Mouse (Mus musculus): ENCODE results near the gene Pdzd8. TPM values are rescaled to one million over a fixed set of nuclear protein-coding genes. Genes with fewer than 3 reads are reported as not detected.

The Pdzd8 gene
- polyA plus RNA-seq, 1 experiment from 2014 or later = 16.7 TPM

DNA sequence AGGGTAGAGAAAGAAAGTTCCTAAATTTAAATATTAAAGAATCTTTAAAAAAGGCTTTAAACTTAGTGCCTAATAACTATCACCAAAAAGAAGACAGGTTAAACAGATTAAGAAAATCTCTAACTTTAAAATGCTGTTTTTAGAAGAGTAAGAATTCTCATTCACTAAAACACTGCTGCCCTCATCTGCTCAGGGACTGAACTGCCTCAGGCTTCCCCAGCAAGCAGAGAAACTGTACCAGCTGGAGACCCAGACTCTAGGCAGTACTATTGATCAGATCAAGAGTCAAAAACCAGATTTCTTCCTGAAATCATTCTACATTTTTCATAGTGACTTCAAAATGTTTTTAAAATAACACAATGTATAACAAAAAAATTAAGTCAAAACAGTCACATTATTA lies 29.0 kb downstream of the Pdzd8 start:
- no peaks in the 10 kb centered on the region for H3K9me3 ChIP-seq (replicated peaks)
- no peaks in the 10 kb centered on the region for H3K4me1 ChIP-seq
- no peak overlapping the region for H3K4me3 ChIP-seq
- H3K4me2 ChIP-seq (replicated peaks) = no peak overlapping the region
- H3K27me3 ChIP-seq = no peaks in the 10 kb centered on the region
- no peak for ATAC-seq (ENCODE audit: low FRiP score)
- no peak overlapping the region for H3K27ac ChIP-seq
- no peaks in the 10 kb centered on the region for H3K36me3 ChIP-seq
- no peak overlapping the region for H3K9ac ChIP-seq

DNA sequence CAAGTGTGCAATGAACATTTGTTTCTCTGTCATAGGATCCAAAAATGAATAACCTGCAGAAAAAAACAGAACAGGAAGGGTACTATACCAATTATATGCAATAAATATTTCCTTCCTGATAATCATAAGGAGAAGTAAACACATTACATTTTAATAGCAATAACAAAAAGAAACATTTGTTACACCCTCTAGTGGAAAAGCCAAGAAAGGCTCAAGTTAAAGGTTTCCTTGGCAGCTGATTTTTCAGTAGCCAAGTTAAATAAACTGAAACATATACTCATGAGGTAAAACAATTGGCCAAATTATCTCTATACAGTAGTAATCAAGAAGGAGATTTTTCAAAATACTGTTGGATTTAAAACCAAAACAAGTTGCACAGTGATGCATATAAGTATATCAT lies 30.3 kb downstream of the Pdzd8 start:
- Histone ChIP-seq H3K27ac (no peak overlapping the region), H3K4me2 (replicated peaks) (no peak overlapping the region), H3K36me3 (no peaks in the 10 kb centered on the region), H3K9ac (no peak overlapping the region), H3K4me1 (no peaks in the 10 kb centered on the region), H3K9me3 (replicated peaks) (no peaks in the 10 kb centered on the region), H3K4me3 (no peak overlapping the region), H3K27me3 (no peaks in the 10 kb centered on the region)
- no peak for ATAC-seq (ENCODE audit: low FRiP score)

DNA sequence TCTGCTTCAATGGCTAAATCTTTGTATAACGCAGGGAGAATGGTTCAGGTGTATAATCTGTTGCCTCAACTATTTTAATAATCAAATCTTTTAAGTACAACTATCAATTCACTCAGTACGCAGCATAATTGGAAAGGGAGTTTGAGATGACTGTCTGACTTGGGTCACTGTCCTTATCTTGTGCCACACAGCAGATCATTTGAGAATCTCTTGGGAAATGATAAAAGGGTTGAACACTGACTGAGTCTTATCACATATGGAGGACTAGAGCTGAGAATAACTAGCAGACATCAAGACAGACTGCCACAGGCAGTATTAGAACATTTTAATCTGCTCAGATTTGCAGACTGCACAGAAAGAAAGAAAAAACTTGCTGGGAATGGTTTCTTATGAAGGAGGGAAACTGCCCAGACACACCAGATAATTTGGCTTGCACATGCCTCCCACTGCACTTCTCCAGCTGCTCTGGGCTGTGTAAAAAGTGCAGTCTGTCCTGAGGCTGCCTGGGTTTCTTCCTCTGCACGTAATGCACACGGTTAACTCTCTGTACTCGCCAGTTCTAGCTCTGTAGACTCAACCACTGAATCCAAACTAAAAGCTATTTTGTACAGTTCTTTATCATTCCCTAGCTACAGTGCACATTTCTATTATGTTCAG lies 53.3 kb downstream of the Pdzd8 start:
- Histone ChIP-seq H3K4me3 (no peak overlapping the region), H3K27ac (no peak overlapping the region), H3K27me3 (no peaks in the 10 kb centered on the region), H3K4me2 (replicated peaks) (no peak overlapping the region), H3K36me3 (no peaks in the 10 kb centered on the region), H3K4me1 (no peaks in the 10 kb centered on the region), H3K9ac (no peak overlapping the region), H3K9me3 (replicated peaks) (no peaks in the 10 kb centered on the region)
- ATAC-seq (ENCODE audit: low FRiP score) = no peak
- 91% methylated on average over 5 of the region's 5 CpGs for WGBS

DNA sequence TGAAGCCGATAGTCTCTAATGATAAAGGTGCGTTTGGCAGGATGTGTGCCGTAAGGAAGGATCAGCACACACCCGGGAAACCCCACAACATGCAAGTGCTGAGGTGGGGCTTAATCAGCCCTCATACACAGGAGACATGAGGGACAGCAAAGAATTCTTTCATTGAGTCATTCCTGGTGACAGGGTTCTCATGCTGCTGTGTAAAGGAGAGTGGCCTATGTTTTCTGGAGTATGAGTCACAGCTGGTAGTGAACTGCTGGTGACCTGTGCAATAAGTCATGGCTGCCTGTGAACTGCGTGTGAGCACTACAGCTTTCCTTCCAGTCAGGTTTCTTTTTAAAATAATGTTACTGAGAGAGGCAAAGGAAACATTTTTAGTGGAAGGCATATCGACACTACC lies 55.8 kb downstream of the Pdzd8 start:
- H3K27me3 ChIP-seq = no peaks in the 10 kb centered on the region
- ATAC-seq (ENCODE audit: low FRiP score) = no peak
- 90% methylated on average over 6 of the region's 6 CpGs for WGBS
- no peaks in the 10 kb centered on the region for H3K36me3 ChIP-seq
- H3K9me3 ChIP-seq (replicated peaks) = no peaks in the 10 kb centered on the region
- no peak overlapping the region for H3K9ac ChIP-seq
- H3K27ac ChIP-seq = no peak overlapping the region
- H3K4me3 ChIP-seq = no peak overlapping the region
- no peaks in the 10 kb centered on the region for H3K4me1 ChIP-seq
- no peak overlapping the region for H3K4me2 ChIP-seq (replicated peaks)

DNA sequence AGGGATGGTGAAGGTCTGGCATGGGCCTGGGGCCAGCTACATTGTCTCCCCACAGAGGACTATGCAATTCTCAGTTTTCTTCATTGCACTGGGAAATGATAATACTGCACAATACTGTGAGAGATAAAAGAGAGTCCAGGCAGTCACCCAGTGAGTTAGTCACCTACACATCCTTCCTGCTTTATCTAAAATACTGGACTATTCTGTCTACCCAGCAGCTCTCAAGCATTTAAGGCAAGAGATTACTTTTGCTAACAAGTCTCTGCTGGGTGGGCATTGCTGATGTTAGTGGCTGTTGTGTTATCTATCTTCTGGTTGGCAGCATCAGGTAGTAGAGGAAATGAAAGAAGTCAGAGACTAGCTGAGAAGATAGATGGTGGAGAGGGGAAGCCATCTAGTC lies 56.5 kb downstream of the Pdzd8 start:
- H3K9ac ChIP-seq = no peak overlapping the region
- ATAC-seq (ENCODE audit: low FRiP score) = no peak
- H3K27me3 ChIP-seq = no peaks in the 10 kb centered on the region
- no peaks in the 10 kb centered on the region for H3K4me1 ChIP-seq
- no peak overlapping the region for H3K4me2 ChIP-seq (replicated peaks)
- H3K36me3 ChIP-seq = no peaks in the 10 kb centered on the region
- no peak overlapping the region for H3K27ac ChIP-seq
- no peak overlapping the region for H3K4me3 ChIP-seq
- H3K9me3 ChIP-seq (replicated peaks) = no peaks in the 10 kb centered on the region

DNA sequence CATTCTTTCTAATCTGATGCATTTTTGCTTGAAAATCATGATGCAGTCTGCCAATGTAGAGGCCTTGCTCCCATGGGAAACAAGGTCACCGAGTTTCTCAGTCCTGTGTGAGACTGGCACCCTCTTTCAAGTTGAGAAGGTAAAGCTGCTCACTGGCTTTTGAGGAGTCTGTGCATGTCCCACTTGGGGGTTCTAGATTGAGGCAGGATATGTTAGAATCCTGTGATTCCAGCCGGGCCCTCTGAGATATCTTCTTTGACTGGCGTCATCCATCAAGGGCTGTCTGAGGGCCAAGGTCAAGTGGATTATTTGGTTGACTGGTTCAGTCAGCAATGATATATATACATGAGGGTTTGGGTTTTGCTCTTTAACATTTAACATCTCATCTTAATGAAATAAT lies 63.6 kb downstream of the Pdzd8 start:
- ATAC-seq (ENCODE audit: low FRiP score) = no peak
- no peaks in the 10 kb centered on the region; the same call in 1 of the 2 replicates for H3K4me1 ChIP-seq
- 74% methylated on average over 3 of the region's 3 CpGs for WGBS

DNA sequence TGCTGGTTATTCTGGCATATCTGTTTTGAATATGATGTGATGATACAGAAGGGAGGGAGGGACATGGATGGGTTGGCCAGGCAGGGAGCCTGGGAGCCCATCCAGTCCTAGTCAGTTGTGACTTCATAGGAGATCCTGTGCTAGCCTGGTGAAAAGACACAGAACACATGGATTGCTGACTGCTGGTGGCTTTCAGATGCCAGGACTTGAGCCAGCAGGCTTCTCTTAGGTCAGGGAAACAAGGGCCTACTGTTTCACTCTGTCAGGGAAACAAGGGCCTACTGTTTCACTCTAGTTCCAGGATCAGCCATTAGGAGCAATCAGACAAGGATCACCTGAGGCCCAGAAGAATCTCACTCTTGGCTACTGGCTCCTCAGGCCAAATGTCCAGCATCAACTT lies 64.7 kb downstream of the Pdzd8 start:
- Histone ChIP-seq H3K27me3 (no peaks in the 10 kb centered on the region), H3K9me3 (replicated peaks) (no peaks in the 10 kb centered on the region), H3K27ac (no peak overlapping the region), H3K4me1 (peaks cover 5% of the 10 kb centered on the region; the same call in 1 of the 2 replicates), H3K4me3 (no peak overlapping the region), H3K4me2 (replicated peaks) (no peak overlapping the region), H3K36me3 (no peaks in the 10 kb centered on the region), H3K9ac (no peak overlapping the region)
- ATAC-seq (ENCODE audit: low FRiP score) = no peak

More for the DNA sequence above, 63.6 kb downstream of the Pdzd8 start:
- Histone ChIP-seq H3K9ac (no peak overlapping the region), H3K4me3 (no peak overlapping the region), H3K4me2 (replicated peaks) (no peak overlapping the region), H3K27ac (no peak overlapping the region), H3K36me3 (no peaks in the 10 kb centered on the region), H3K9me3 (replicated peaks) (no peaks in the 10 kb centered on the region), H3K27me3 (no peaks in the 10 kb centered on the region)

DNA sequence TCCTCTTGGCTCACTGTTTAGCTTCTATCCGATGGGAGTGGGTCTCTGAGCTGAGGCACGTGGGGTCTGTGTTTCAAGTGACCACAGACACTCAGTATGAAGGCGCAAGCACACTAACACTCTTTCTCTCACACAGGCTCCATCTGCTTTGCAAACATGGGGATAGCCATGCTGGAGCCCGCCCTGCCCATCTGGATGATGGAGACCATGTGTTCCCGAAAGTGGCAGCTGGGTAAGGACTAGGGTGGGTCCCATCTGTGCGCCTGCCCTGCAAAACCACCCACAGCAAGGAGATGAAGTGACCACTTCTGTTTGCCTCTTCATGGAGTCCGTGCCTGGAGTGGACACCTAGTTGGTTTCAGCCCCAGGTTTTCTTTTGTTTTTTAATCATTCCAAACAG lies 69.2 kb downstream of the Pdzd8 start:
- ATAC-seq (ENCODE audit: low FRiP score) = no peak

DNA sequence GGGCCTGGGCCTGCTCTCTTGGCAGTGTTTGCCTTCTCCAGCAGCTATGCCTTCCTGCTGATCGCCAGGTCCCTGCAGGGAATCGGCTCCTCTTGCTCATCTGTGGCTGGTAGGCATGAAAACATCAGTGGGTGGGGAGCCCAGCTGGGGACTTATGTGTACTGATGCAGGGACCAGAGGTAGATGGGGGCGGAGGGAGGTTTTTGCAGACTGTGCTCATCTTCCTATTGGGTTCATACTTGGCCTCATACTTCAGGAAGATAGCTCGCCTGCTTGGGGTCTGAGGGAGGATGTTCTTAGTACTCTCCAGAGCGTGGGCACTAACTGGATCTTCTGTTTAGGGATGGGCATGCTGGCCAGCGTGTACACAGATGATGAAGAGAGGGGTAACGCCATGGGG lies 72.4 kb downstream of the Pdzd8 start:
- H3K27ac ChIP-seq = no peak overlapping the region
- ATAC-seq (ENCODE audit: low FRiP score) = no peak
- H3K4me1 ChIP-seq = peaks cover 5% of the 10 kb centered on the region; the same call in 1 of the 2 replicates
- no peak overlapping the region for H3K9ac ChIP-seq
- H3K4me2 ChIP-seq (replicated peaks) = no peak overlapping the region
- 89% methylated on average over 7 of the region's 7 CpGs for WGBS
- no peaks in the 10 kb centered on the region for H3K36me3 ChIP-seq
- no peak overlapping the region for H3K4me3 ChIP-seq
- no peaks in the 10 kb centered on the region for H3K27me3 ChIP-seq
- H3K9me3 ChIP-seq (replicated peaks) = no peaks in the 10 kb centered on the region

More for the DNA sequence above, 69.2 kb downstream of the Pdzd8 start:
- Histone ChIP-seq H3K4me1 (peaks cover 5% of the 10 kb centered on the region; the same call in 1 of the 2 replicates), H3K4me2 (replicated peaks) (no peak overlapping the region), H3K4me3 (no peak overlapping the region), H3K36me3 (no peaks in the 10 kb centered on the region), H3K27ac (no peak overlapping the region), H3K9ac (no peak overlapping the region), H3K27me3 (no peaks in the 10 kb centered on the region), H3K9me3 (replicated peaks) (no peaks in the 10 kb centered on the region)
- 78% methylated on average over 7 of the region's 7 CpGs for WGBS

DNA sequence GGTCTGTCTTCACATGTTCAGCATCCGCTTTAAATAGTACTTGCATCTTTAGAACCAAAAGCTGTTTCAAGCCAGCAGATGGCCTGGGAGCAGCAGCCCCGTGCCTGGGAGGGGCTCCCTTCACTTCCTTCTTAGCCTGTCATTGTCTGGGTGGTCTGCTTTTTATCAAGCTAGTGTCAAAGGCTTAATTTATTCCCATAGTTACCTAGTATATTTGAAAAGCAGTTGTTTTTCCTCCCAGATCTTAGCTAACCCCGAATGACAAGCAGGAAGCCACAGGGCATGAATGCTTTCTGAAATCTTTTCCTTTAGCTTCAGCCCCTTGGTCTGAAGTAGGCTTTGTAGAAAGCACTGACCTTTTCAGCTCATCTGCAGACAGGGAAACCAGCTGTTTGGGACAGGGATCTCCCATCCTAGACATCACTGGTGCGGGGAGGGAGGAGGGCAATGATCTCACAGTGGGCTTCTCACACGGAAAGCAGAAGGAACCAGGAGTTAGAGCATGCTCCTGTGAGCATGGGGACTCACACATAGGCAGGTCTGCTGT lies 78.1 kb downstream of the Pdzd8 start:
- 12% methylated on average over 5 of the region's 5 CpGs for WGBS

DNA sequence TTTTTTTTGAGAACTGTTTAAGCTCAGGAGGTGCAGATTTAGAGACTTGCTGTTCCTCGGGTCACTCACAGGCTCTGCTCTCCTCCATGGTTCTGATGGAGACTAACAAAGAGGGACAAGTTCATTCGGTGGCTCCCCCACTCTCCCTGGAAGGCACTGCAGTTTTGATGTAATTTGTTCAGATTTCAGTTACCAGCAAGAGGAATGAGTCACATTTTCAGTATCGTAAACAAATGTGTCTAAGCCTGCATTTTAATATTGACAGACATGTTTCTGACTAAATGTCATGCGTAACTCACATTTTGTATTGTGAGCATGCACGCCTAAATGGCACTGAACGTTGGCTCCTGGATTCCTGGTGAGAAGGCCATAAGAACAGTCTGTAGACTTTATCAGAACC lies 79.7 kb downstream of the Pdzd8 start:
- no peak overlapping the region for H3K4me3 ChIP-seq
- H3K36me3 ChIP-seq = no peaks in the 10 kb centered on the region
- peaks cover 29% of the 10 kb centered on the region for H3K27me3 ChIP-seq
- no peak overlapping the region for H3K9ac ChIP-seq
- no peaks in the 10 kb centered on the region for H3K9me3 ChIP-seq (replicated peaks)
- 51% methylated on average over 6 of the region's 6 CpGs for WGBS
- peaks cover 35% of the 10 kb centered on the region for H3K4me1 ChIP-seq
- H3K4me2 ChIP-seq (replicated peaks) = no peak overlapping the region
- no peak for ATAC-seq (ENCODE audit: low FRiP score)
- no peak overlapping the region for H3K27ac ChIP-seq

More for the DNA sequence above, 78.1 kb downstream of the Pdzd8 start:
- Histone ChIP-seq H3K4me1 (peaks cover 28% of the 10 kb centered on the region), H3K27me3 (peaks cover 14% of the 10 kb centered on the region), H3K4me3 (no peak overlapping the region), H3K4me2 (replicated peaks) (no peak overlapping the region), H3K9me3 (replicated peaks) (no peaks in the 10 kb centered on the region), H3K36me3 (no peaks in the 10 kb centered on the region), H3K9ac (no peak overlapping the region), H3K27ac (peak overlapping the region; percentile 42)
- peak; percentile 67; the same call in 1 of the 2 replicates for ATAC-seq (ENCODE audit: low FRiP score)

DNA sequence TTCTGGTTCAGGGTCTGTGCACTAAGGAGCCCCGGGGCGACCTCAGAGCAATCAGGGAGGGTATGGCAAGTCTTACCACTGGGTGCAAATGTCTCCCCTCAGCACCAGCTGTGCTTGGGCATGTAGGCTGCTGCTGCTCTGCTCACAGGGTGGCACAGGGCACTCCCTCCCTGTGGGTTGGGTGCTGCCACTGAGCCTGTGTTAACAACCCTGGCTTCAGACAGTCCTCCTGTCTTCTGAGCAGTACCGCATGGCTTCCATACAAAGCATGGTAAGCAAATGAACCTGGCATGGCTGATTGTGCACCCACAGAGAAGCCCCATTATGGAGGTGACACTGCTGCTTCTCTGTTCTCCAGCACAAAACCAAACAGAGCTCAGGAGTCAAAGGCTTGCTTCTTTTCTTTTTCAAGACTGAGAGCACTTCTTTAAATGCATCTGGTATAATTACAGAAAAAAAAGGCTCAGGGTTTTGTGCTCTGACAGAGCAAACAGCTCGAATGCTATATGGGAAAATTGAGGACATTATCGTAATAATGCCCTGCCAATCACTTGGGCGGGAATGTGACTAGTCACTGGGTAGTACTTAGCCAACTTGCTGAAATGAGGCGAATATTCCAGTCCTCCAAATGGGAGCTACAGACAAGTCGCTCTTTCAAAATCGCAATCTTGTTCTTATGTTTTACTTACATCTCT lies 80.6 kb downstream of the Pdzd8 start:
- ATAC-seq (ENCODE audit: low FRiP score) = no peak
- 60% methylated on average over 9 of the region's 9 CpGs for WGBS
- Histone ChIP-seq H3K27me3 (peaks cover 33% of the 10 kb centered on the region), H3K36me3 (no peaks in the 10 kb centered on the region), H3K9ac (0 out of 2 replicates have a peak overlapping the region, but pooled peaks have one; percentile 13), H3K4me1 (peaks cover 43% of the 10 kb centered on the region), H3K9me3 (replicated peaks) (no peaks in the 10 kb centered on the region), H3K4me2 (replicated peaks) (no peak overlapping the region), H3K4me3 (no peak overlapping the region), H3K27ac (no peak overlapping the region)

DNA sequence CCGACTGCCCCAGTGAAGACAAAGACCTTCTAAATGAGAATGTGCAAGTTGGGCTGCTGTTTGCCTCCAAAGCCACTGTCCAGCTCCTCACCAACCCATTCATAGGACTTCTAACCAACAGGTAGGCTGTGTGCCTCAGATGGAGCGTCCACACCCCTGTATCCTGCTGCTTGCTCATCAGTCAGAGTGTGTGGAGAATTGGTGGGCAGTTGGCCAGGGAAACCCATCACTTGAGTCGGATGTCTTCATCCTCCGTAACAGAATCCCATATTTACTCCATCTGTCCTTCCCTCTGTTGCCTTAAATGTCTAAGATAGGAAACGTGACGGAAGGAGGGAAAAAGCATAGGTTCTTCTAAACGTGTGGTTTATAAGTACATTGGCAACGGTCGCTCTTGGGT lies 82.4 kb downstream of the Pdzd8 start:
- Histone ChIP-seq H3K4me1 (peaks cover 48% of the 10 kb centered on the region), H3K27ac (no peak overlapping the region), H3K27me3 (peaks cover 38% of the 10 kb centered on the region), H3K9ac (no peak overlapping the region), H3K4me2 (replicated peaks) (no peak overlapping the region), H3K9me3 (replicated peaks) (no peaks in the 10 kb centered on the region), H3K4me3 (no peak overlapping the region), H3K36me3 (no peaks in the 10 kb centered on the region)
- 91% methylated on average over 9 of the region's 9 CpGs for WGBS
- ATAC-seq (ENCODE audit: low FRiP score) = no peak
